Mouse (Mus musculus) urinary bladder, postnatal 4 days (tissue): Measurements from ENCODE around the gene Pola1.

Source experiments
- DNase-seq, 2 experiments: peaks; one replicate each; pipeline ENCODE4 v3.0.0; 2021 to 2022; ENCODE audit warnings: low spot score in 2 of 2

The Pola1 gene

GRCm38 (mm10) chrX:93289076-93289475 is 342.9 kb downstream of the Pola1 start:
- no peak for DNase-seq

DNA sequence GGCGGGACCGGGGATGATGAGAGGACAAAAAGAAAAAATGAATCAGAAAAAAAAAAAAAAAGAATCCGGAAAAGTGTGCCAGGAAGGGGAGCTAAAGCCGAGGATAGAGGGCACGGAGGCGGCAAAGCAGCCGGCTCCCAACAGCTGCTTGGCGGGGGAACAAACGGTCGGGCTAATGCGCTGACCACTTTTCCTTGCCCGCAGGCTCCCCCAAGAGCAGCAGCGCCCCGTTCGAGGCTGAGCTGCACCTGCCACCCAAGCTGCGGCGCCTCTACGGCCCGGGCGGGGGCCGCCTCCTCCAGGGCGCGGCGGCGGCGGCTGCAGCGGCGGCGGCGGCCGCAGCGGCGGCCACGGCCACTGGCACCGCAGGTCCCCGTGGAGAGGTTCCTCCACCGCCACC is 343.6 kb downstream of the Pola1 start:
- no peak for DNase-seq

DNA sequence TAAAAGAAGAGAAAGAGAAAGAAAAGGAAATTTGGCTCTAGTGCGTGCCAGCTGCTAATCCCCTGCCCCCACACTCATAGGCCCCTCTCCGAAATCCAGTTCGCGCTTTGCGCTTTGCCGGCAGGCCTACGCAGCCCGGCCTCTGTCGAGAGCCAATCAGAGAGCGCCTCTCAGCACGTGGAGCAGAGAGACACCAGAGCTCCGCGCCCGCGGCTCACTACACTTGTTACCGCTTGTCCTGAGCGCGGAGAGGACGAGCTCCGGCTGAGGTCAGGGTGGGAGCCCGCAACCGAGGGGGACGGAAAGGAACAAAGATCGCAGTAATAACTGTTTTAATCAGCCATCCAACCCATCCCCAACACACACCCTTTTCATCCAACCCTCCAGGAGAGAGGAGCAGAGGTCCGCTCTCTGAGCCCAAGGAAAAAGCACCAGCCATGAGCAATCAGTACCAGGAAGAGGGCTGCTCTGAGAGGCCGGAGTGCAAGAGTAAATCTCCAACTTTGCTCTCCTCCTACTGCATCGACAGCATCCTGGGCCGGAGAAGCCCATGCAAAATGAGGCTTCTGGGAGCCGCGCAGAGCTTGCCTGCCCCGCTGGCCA is 345.6 kb downstream of the Pola1 start, which contains the start of gene Arx:
TSS of gene Arx (plus strand) at position 155 of the 603 bp plus-strand sequence.
- DNase-seq: peak in 1 of 2 experiments; percentile 70

DNA sequence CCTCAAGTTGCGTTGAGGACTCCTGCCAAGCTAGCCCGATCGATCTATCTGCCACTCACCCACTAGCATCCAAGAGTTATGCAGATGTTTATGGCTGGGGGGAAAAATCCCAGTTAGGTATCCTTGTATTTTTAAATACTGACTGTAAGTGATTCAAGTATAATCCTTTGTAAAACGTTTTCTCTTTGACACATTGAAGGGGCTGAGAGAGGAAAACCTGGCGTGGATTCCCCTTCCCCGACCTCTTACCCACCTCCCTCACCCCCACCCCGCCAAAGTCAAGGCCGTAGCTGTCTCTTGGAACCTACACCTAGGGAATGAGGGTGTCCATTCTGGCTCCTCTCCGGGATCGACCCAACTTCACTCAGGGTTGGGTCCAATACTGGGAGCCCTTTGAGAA is 346.9 kb downstream of the Pola1 start:
- no peak for DNase-seq

- no peak for DNase-seq
Observed at GRCm38 (mm10) chrX:93281756-93282155, 350.2 kb downstream of the Pola1 start.

GRCm38 (mm10) chrX:93281028-93281723 is 350.8 kb downstream of the Pola1 start:
- peak in 1 of 2 experiments; percentile 65 for DNase-seq

- DNase-seq: no peak
Observed at GRCm38 (mm10) chrX:93279940-93280339, 352.0 kb downstream of the Pola1 start.

GRCm38 (mm10) chrX:93275689-93276088 is 356.3 kb downstream of the Pola1 start:
- DNase-seq: no peak
